Mouse (Mus musculus): ENCODE data around the gene Etaa1. TPM values are rescaled to one million over a fixed set of nuclear protein-coding genes. Genes with fewer than 3 reads are reported as not detected.
"Not testable (repeated sequence)": the region's sequence is repeated elsewhere in the genome, so short reads cannot be mapped to it uniquely, and the experiment has no call there.

The Etaa1 gene
- 1 to 10 TPM; 7.0 to 9.7 (median 7.8) TPM for total RNA-seq (2022)

DNA sequence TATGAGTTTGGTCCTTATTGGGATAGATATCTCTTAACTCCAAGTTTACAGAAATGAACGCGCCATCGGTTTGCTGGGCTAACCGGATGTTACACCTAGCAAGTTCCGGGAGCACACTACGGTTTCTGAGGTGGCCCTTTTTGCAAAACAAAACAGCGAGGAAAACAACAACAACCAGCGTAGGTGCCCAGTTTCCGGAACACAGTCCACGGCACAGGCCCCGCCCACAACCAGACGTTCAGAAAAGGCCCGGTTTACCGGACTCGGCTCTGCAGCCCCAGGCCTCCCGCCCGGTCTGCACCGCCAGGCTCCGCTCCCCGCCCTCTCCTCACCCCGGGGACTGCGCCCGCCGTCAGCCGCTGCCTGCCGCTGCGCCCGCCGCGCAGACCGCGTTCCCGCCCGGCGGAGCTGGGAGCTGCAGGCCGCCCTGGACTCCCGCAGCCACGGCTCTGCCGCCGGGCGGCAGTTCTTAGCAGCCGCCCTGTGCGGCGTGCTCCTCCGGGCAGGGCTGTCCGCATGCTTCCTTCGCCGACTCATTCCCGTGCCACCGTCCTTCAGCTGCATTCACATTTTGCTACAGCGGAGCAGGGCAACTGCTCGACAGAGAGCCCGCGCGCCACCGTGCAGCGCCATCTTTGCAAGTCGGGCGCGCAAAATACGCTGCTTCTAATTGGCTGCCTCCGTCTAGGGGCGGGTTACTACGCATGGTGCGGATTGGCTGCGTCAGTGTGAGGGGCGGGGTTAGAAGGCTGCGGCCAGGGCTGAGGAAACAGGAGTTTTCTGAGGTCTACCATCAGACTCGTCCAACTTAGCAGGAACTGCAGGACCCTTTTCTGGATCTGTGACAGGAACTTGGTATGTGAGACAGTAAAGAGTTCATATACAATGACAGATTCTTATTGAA lies at the start of gene Etaa1:
Gene Etaa1, minus strand, starts transcription at position 645 of the 904 bp plus-strand sequence.
- peak; percentile 90 for DNase-seq

DNA sequence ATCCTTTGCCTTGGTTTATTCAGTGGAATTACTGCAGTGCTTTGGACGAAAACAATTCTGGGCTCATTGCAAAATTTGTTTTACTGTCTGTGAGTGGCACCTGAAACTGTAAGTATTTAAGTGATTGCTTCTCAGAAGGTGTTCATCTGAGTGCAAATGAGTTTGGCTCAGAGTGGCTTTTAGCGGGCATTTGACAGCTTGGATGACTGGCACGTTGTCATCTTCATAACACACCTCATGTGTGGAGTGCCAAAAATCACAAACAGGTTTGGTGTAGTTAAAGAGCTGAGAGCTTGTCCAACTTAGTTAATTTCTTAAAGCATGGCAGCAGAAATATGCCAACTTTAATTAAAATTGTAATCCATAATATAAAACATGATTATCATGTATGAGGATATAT lies 40.5 kb upstream of the Etaa1 start:
- DNase-seq = no peak

DNA sequence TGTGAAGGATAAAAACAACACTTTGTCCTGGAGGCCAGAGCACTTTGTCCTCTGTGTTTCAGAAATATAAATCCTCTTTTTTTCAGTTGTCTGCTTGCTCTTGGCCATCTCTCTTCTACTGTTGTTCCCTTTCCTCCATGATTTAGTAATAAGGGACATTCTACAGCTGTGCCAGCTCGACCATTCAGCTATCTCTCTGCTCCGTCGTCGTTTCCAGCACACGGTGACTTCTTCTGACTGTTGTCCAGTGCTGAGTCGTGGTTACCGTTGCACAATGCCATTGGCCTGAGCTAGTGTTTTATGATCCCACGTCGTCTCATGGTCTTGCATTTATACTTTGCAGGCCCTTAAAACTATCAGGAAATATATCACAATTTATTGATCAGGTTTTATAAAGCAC lies 38.6 kb upstream of the Etaa1 start:
- no peak for DNase-seq

DNA sequence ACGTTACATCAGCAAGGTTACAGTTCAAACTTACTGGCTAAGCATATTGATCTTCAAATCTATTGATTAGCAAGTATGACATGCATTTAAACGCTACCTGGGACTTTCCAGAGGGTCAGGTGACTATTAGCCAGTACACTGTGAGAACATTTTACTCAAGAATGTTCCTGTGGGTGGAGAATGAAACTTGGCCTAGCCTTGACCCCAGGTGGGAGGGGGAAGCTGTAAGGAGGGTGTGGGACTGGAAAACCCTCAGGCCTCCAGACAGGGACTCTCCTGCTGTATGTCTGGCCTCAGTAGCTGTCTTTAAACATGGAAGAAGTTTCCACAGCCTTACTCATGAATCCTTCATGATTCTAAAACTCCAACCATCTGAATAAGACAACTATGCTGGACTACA lies 29.7 kb upstream of the Etaa1 start:
- no peak for DNase-seq

DNA sequence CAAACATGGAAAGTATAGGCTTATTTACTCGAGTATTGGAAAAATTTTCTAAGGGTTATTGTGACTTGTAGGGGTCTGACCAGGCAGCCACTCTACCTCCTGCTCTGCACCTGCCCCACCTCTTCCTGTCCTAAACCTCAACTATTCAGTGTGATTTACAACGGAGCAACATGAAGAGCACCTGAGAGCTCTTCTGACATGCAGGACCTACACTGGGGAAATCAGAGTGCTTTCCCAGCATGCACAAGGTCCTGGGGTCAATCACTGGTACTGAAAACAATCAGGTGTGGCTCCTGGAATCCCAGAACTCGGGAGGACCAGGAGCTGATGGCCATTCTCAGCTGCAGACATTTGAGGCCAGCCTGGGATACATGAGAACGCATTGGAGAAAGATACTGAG lies 27.6 kb upstream of the Etaa1 start:
- DNase-seq = no peak

DNA sequence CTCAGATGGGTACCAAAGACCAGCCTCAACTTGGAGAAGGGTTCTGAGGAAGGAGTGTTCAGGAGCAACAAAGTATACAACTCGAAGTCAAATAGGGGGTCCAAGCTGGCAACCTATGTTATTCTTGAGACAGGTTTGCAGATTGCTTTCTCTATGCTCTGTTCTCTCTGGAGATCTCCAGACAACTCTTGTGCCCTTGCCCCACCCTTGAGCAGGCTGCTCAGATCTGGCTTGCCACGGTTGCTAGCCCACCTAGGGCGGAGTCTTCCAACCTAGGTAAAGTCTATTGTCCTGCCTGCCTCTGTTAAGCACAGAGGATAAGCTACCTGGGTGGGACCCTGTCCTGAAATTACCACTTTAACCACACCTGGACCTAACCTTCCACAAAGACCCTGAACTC lies 21.9 kb upstream of the Etaa1 start:
- no peak for DNase-seq

DNA sequence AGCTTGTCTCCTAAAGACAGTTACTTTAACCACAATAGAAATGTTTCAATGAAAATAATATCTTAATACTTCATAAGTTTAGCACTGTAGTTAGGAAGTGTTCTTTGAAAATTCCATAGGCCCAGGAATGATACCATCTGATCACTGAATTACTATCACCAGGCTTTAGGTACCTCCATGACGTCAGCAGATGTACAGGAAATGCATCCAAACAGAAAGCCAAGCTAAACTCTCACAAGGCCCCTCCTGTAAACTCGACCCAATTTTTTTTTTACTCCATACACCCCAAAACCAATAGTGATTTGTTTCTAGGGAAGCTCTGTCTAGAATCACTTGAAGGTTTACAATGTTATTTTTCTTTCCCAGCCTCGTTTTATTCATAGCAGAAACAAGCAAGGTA lies 884 bp downstream of the Etaa1 start:
- no peak for DNase-seq

DNA sequence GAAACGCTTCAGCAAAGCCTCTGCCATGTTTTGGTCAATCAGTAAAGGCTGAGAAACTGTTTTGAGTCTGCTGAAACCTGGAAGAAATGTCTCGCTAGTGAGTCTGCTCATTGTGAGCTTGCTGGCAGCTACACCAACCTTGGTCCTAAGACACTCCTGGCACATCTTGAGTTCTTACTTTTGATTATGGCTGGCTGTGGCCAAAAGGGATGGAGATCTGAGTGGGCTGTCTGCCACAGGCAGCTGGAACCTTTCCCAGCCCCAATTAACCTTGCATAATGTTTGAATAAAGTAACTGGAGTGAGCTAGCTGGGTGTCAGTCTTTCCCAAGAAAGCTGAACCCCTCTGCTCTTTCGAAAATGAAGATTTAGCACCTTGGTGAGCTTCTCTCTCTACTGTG lies 2.3 kb downstream of the Etaa1 start:
- no peak for DNase-seq

DNA sequence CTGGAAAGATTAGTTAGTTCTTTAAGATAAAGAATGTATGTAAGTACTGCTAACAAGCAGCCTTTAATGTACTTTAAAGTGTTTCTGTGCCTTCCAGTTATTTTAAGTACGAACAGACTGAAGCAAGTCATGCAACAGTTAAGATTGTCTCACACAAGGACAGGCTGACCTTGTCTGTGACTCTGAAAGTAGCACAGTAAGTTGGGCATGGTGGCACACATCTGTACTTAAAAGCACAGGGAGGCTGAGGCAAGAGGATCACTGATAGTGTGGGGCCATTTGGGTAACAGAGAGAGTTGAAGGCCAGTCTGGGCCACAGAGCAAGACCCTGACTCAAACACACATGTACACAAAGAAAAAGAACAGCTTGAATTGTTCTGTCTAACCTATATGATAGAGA lies 14.5 kb downstream of the Etaa1 start:
- DNase-seq = peak; percentile 19

DNA sequence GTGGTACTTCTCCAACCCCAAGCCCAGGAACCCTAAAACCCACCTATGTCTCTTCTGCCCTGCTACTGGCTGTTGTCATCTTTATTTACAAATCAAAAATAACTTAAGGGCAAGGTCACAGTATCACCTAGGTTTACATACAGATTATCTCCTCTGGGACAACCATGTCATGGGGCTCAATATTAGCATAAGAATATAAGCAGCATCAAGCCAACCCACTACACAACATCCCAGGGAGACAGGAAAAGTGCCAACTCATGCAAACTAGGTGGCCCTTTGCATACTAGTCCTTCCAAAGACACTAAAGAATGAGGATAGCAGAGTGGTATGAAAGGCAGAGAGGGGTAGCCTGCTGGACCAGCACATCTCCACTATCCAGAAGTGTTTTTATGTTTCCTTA lies 15.7 kb downstream of the Etaa1 start:
- no peak for DNase-seq

DNA sequence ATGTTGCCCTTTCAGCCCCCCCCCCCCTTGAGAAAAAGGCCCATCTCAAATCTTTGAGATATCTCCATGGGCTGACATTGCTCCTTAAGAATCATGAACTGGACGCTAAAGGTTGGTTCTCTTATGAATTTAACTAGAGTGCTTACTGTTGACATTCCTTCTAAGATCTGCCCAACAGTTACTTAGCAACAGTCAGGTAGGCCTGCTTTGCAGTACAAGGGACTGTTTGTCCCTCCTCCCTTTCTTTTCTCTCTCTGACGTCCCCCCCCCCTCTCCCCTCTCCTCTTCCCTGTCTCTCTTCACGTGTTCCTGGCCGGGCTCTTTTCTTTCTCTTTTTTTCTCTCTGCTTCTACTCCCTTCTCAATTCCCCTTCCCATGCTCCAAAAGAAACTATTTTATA lies 35.8 kb downstream of the Etaa1 start:
- DNase-seq = no peak

DNA sequence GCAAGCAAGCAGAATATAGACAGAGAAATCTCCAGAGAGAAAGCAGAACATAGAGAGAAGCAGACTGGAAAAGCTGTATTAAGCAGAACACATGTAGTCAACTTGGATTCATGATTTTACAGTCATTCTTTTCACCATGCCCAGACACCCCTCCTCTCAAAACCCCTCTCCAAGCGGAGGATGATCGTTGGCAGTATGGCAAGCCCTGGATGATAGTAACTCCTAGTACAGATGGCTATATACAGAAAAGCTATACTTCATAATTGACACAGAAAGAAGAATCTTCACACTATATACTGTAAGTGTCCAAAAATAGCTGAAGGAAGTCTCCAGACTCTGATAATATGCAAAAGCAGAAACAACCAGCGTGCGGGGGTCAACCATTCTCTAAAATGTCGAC lies 36.6 kb downstream of the Etaa1 start:
- DNase-seq = no peak

DNA sequence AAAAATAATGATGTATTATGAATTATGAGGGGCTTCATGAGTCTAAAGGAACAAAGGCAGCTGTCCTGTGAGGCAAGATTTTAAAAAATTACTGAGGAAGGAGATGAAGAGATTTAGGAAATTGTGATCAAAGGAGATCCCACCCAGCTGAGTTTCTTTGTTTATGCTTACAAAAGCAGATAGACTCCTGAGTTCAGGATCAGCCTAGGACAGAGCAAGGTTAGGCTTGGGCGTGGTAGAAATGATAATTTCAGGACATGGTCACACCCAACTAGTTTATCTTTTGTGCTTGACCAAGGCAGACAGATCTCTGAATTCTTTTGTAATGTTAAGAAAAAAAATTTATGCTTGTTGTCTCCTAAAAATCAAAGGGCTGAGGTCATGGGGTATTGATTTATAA lies 37.2 kb downstream of the Etaa1 start:
- no peak for DNase-seq

DNA sequence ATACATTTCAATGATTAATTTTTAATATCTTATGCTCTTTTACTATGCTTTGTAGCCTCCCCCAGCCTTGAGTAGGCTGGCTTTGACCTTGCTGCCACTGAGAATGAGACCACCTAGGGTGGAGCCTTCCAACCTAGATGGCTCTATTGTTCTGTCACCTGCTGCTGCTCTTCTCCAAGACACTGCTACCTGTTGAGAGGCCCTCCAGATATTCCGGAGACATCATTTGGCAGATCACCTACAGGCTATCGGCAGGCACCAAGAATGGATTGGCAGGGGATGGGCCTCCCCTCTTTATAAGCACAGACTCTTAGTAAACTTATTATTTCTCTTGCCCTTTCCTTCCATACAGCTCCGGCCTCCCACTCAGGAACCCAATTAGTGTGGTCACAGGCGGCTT lies 52.7 kb downstream of the Etaa1 start:
- DNase-seq = not testable (repeated sequence)
